In genomic region chr19:5095887-5096474, GRCm38 (mm10) we compare ENCODE assay signal across 10 mouse cellular contexts. TPM values are rescaled to one million over a fixed set of nuclear protein-coding genes. Genes with fewer than 3 reads are reported as not detected.
DNase-seq lines count a peak whose midpoint lies in the region; ATAC-seq lines count a peak whose summit lies in the region.
"Had no signal": no experiment of that assay in that cellular context is flagged by ENCODE, and none has a peak within 500 bp of the region (broad histone marks: within the 10 kb centered on the region; RNA-seq: fewer than 3 reads in every experiment).

No protein-coding gene starts in this region.

- peak overlapping the region; percentile 94 for H3K27ac ChIP-seq in hindbrain, embryonic 12.5 days
- no peak overlapping the region for H3K27ac ChIP-seq in liver, embryonic 12.5 days
- H3K27ac ChIP-seq in heart, embryonic 11.5 days (ENCODE audit: low read depth, low read length), result no peak overlapping the region
- H3K27ac ChIP-seq: gastrocnemius, adult 2 months; macrophage had no signal

- DNase-seq in right cerebral cortex, postnatal 10 days (ENCODE audit: low spot score in 2 of 2), result peak; percentile 61 to 72
- DNase-seq in right cerebral cortex, adult 18-20 months, result no peak
- DNase-seq in testis, postnatal 10 days (ENCODE audit: low spot score), result peak; percentile 43
- no peak for DNase-seq in T-cell, adult 2 months (ENCODE audit: low spot score)
- DNase-seq: gastrocnemius, adult 2 months had no signal

- H3K9me3 ChIP-seq in hindbrain, embryonic 12.5 days (replicated peaks), result no peaks in the 10 kb centered on the region
- H3K9me3 ChIP-seq in liver, embryonic 12.5 days (replicated peaks), result no peaks in the 10 kb centered on the region
- H3K9me3 ChIP-seq in heart, embryonic 11.5 days (replicated peaks; ENCODE audit: control insufficient read depth, low read length), result no peaks in the 10 kb centered on the region

- H3K4me3 ChIP-seq in hindbrain, embryonic 12.5 days, result peak overlapping the region; percentile 81
- no peak overlapping the region for H3K4me3 ChIP-seq in liver, embryonic 12.5 days
- H3K4me3 ChIP-seq in heart, embryonic 11.5 days (ENCODE audit: low read depth, low read length), result no peak overlapping the region
- H3K4me3 ChIP-seq: gastrocnemius, adult 2 months had no signal

- peaks cover 42% of the 10 kb centered on the region for H3K36me3 ChIP-seq in hindbrain, embryonic 12.5 days
- peaks cover 41% of the 10 kb centered on the region for H3K36me3 ChIP-seq in liver, embryonic 12.5 days
- H3K36me3 ChIP-seq in heart, embryonic 11.5 days (ENCODE audit: control insufficient read depth, insufficient read depth, low read length), result peaks cover 17% of the 10 kb centered on the region

- H3K4me1 ChIP-seq in hindbrain, embryonic 12.5 days, result peaks cover 64% of the 10 kb centered on the region
- peaks cover 44% of the 10 kb centered on the region for H3K4me1 ChIP-seq in liver, embryonic 12.5 days
- peaks cover 37% of the 10 kb centered on the region for H3K4me1 ChIP-seq in heart, embryonic 11.5 days (ENCODE audit: control insufficient read depth, insufficient read depth, low read length)

- 10% methylated on average over 9 of the region's 9 CpGs for WGBS in hindbrain, embryonic 12.5 days
- WGBS in liver, embryonic 12.5 days (ENCODE audit: insufficient replicate concordance), result 15% methylated on average over 9 of the region's 9 CpGs
- WGBS in heart, embryonic 11.5 days (ENCODE audit: insufficient replicate concordance), result 11% methylated on average over 9 of the region's 9 CpGs

- H3K27me3 ChIP-seq in hindbrain, embryonic 12.5 days, result no peaks in the 10 kb centered on the region
- H3K27me3 ChIP-seq in liver, embryonic 12.5 days (replicated peaks), result peaks cover 38% of the 10 kb centered on the region
- H3K27me3 ChIP-seq in heart, embryonic 11.5 days (ENCODE audit: control insufficient read depth, insufficient read depth, low read length), result 0 out of 2 replicates have a peak, but pooled peaks cover 2% of the 10 kb centered on the region
- H3K27me3 ChIP-seq: Patski had no signal

- peak overlapping the region; percentile 93 for H3K4me2 ChIP-seq in hindbrain, embryonic 12.5 days (replicated peaks)
- 0 out of 2 replicates have a peak overlapping the region, but pooled peaks have one; percentile 10 for H3K4me2 ChIP-seq in liver, embryonic 12.5 days
- no peak overlapping the region; the same call in 1 of the 2 replicates for H3K4me2 ChIP-seq in heart, embryonic 11.5 days

- ATAC-seq in hindbrain, embryonic 12.5 days (ENCODE audit: low FRiP score), result no peak
- no peak for ATAC-seq in liver, embryonic 12.5 days
- ATAC-seq in heart, embryonic 11.5 days (replicated peaks; ENCODE audit: insufficient number of reproducible peaks, low FRiP score, low TSS enrichment), result no peak
- ATAC-seq: Patski had no signal

- H3K9ac ChIP-seq in hindbrain, embryonic 12.5 days, result peak overlapping the region; percentile 94
- H3K9ac ChIP-seq in liver, embryonic 12.5 days, result no peak overlapping the region
- H3K9ac ChIP-seq in heart, embryonic 11.5 days (ENCODE audit: low read depth, low read length), result no peak overlapping the region

RNA-seq across cellular contexts. Expression of gene Cnih2, which starts 2.3 kb away (rescaled TPM):
- polyA plus RNA-seq in hindbrain, embryonic 12.5 days (2016; fragmentation: Nextera tagmentation; extraction: Ambion mirVana), result 213 and 216 TPM in 2 replicates
- polyA plus RNA-seq in liver, embryonic 12.5 days (2016; fragmentation: Nextera tagmentation; extraction: Ambion mirVana), result 3.5 and 3.8 TPM in 2 replicates
- 8.4 TPM in 2 replicates for polyA plus RNA-seq in heart, embryonic 11.5 days (2014; fragmentation: Nextera tagmentation; extraction: Ambion mirVana)
- polyA plus RNA-seq: macrophage had no signal

RNA-seq across cellular contexts. Expression of gene Yif1a, which starts 7.6 kb away (rescaled TPM):
- polyA plus RNA-seq in hindbrain, embryonic 12.5 days (2016; fragmentation: Nextera tagmentation; extraction: Ambion mirVana), result 60.3 and 61.6 TPM in 2 replicates
- polyA plus RNA-seq in liver, embryonic 12.5 days (2016; fragmentation: Nextera tagmentation; extraction: Ambion mirVana), result 51.7 and 53.9 TPM in 2 replicates
- polyA plus RNA-seq in heart, embryonic 11.5 days (2014; fragmentation: Nextera tagmentation; extraction: Ambion mirVana), result 102 and 103 TPM in 2 replicates

RNA-seq across cellular contexts. Expression of gene Tmem151a, which starts 10.7 kb away (rescaled TPM):
- 1.5 and 2.4 TPM in 2 replicates for polyA plus RNA-seq in hindbrain, embryonic 12.5 days (2016; fragmentation: Nextera tagmentation; extraction: Ambion mirVana)
- 1.0 and 1.5 TPM in 2 replicates for polyA plus RNA-seq in liver, embryonic 12.5 days (2016; fragmentation: Nextera tagmentation; extraction: Ambion mirVana)
- polyA plus RNA-seq in heart, embryonic 11.5 days (2014; fragmentation: Nextera tagmentation; extraction: Ambion mirVana), result 4.6 and 4.7 TPM in 2 replicates

RNA-seq across cellular contexts. Expression of gene Rab1b, which starts 10.9 kb away (rescaled TPM):
- polyA plus RNA-seq in hindbrain, embryonic 12.5 days (2016; fragmentation: Nextera tagmentation; extraction: Ambion mirVana), result 239 and 242 TPM in 2 replicates
- polyA plus RNA-seq in liver, embryonic 12.5 days (2016; fragmentation: Nextera tagmentation; extraction: Ambion mirVana), result 118 and 126 TPM in 2 replicates
- polyA plus RNA-seq in heart, embryonic 11.5 days (2014; fragmentation: Nextera tagmentation; extraction: Ambion mirVana), result 211 and 225 TPM in 2 replicates

RNA-seq across cellular contexts. Expression of gene Klc2, which starts 22.4 kb away (rescaled TPM):
- 56.1 and 67.3 TPM in 2 replicates for polyA plus RNA-seq in hindbrain, embryonic 12.5 days (2016; fragmentation: Nextera tagmentation; extraction: Ambion mirVana)
- polyA plus RNA-seq in liver, embryonic 12.5 days (2016; fragmentation: Nextera tagmentation; extraction: Ambion mirVana), result 4.4 and 4.9 TPM in 2 replicates
- 19.8 and 24.3 TPM in 2 replicates for polyA plus RNA-seq in heart, embryonic 11.5 days (2014; fragmentation: Nextera tagmentation; extraction: Ambion mirVana)

Comparison
In these comparisons a context has a peak if more than half of its experiments do, and no peak if none do; other contexts are left out.
1. DNase-seq: peak in right cerebral cortex, postnatal 10 days (2 of 2) and testis, postnatal 10 days (single experiment); none in right cerebral cortex, adult 18-20 months (single experiment) and T-cell, adult 2 months (single experiment).
2. RNA of gene Cnih2, which starts 2.3 kb away (polyA plus RNA-seq): 213 to 216 TPM in hindbrain, embryonic 12.5 days; 8.4 TPM in heart, embryonic 11.5 days and 3.5 to 3.8 TPM in liver, embryonic 12.5 days; every median in the first group is over 10 times any median in the second.